Mouse (Mus musculus) cortical plate, adult 2 months (tissue): ENCODE results near the gene Zfp65.

Experiments
- CTCF ChIP-seq: fragments of 200-500 bp; IDR thresholded peaks from 2 replicates; pipeline ENCODE4 v1.5.1; 2011; ENCODE audit warnings: mild to moderate bottlenecking, control low read depth, low read length; ENCODE audit not compliant: insufficient read depth; ENCODE audit errors: extremely low read depth
- POLR2A ChIP-seq: fragments of 200-500 bp; IDR thresholded peaks from 2 replicates; pipeline ENCODE4 v1.6.1; 2011; ENCODE audit warnings: mild to moderate bottlenecking, low read length, control low read depth; ENCODE audit not compliant: insufficient read depth; ENCODE audit errors: extremely low read depth

- TF ChIP-seq CTCF (no peak), POLR2A (no peak)
Measured at GRCm38 (mm10) chr13:67728641-67729318, at the start of gene Zfp65.
